Mouse (Mus musculus) Patski (cell line): ENCODE data around the gene Coq7. TPM values are rescaled to one million over a fixed set of nuclear protein-coding genes. Genes with fewer than 3 reads are reported as not detected.

Experiments
- ATAC-seq: fragments of 100-300 bp; one replicate; pipeline ENCODE4 v1.8.0; 2021
- CTCF ChIA-PET: fragments of 350-600 bp; sonication (Branson Sonifier 250); formaldehyde crosslinking; loops from one replicate; lab custom pipeline; 2022; ENCODE audit warnings: inconsistent platforms; lab: Charles Lee
- POLR2A ChIA-PET: fragments of 350-600 bp; sonication (Branson Sonifier 250); formaldehyde crosslinking; loops from one replicate; lab custom pipeline; 2022; ENCODE audit warnings: antibody characterized with exemption, inconsistent platforms; lab: Charles Lee
- DNase-seq: peaks from one replicate; pipeline ENCODE4 v3.0.0-alpha.2; 2011; ENCODE audit warnings: low read depth, low spot score
- H3K27me3 ChIP-seq: fragments of 371-371 bp; one replicate; pipeline ENCODE4 v1.5.1; 2021
- CTCF ChIP-seq: fragments of 100-300 bp; IDR thresholded peaks from one replicate; pipeline ENCODE4 v1.5.1; 2021
- in situ Hi-C: fragments of 300-500 bp; cut with MboI; formaldehyde crosslinking; loops from 3 replicates; pipeline ENCODE4 v1.11.1; 2018; ENCODE audit warnings: low pct_unique_long_range_greater_than_20kb, mixed read lengths
- polyA plus RNA-seq: library from polyadenylated mRNA; unstranded; gene quantifications from one replicate; pipeline ENCODE4 v1.2.3, GENCODE M21; 2021

The Coq7 gene
- polyA plus RNA-seq, 1 experiment from 2014 or later = 61.7 TPM

DNA sequence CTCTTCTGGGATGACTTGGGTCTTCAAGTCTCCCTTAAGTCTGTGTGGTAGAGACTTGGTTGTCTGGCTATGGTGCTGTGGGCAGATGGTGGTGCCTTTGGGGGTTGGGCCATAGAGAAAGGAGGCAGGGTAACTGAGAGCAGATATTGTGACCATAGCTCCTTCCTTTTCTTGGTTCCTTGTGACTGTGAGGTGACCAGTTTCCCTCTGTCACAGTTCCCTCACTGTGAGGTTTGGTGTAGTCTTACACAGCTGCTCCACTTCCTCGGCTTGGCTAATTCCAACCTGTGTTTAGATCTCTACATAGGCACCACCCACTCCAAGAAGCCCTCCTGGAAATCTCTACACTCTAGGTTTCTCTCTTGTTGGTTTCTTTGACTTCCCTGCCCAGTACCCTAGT, 49.2 kb downstream of the Coq7 start:
- ATAC-seq (no peak), DNase-seq (no peak)
- in situ Hi-C loops = no loop called here
- no peaks in the 10 kb centered on the region for H3K27me3 ChIP-seq
- CTCF ChIA-PET = no interaction called here
- POLR2A ChIA-PET = no interaction called here
- no peak for TF ChIP-seq CTCF

DNA sequence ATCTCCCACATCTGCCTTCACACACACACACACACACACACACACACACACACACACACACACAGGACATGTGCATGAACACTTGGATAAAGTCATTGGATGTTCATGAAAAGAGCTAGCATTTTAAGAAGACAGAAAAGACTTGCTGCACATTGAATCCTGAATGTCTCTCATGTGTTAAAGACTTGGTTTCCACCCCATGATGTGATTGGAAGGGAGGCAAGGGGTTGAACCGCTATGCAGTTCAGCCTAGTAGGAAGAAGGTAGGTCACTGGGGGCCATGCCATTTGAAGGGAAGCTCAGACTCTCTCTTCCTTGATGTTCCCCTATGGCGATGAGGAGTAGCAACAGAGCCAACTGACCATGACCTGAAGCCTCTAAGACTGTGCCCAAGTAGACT, 51.2 kb downstream of the Coq7 start:
- ChIA-PET POLR2A (interaction anchor here (1.3 kb wide), 1 partner anchor 15 kb away, joined by 3 read pairs; no protein-coding TSS in a partner anchor), CTCF (interaction anchor here (0.8 to 2.5 kb wide), 3 partner anchors 21 to 37 kb away, joined by 3 to 12 read pairs (median 4); partner anchors contain the start of gene Syt17)
- in situ Hi-C loops = no loop called here
- DNase-seq = no peak
- no peak for ATAC-seq
- TF ChIP-seq CTCF = no peak
- no peaks in the 10 kb centered on the region for H3K27me3 ChIP-seq

DNA sequence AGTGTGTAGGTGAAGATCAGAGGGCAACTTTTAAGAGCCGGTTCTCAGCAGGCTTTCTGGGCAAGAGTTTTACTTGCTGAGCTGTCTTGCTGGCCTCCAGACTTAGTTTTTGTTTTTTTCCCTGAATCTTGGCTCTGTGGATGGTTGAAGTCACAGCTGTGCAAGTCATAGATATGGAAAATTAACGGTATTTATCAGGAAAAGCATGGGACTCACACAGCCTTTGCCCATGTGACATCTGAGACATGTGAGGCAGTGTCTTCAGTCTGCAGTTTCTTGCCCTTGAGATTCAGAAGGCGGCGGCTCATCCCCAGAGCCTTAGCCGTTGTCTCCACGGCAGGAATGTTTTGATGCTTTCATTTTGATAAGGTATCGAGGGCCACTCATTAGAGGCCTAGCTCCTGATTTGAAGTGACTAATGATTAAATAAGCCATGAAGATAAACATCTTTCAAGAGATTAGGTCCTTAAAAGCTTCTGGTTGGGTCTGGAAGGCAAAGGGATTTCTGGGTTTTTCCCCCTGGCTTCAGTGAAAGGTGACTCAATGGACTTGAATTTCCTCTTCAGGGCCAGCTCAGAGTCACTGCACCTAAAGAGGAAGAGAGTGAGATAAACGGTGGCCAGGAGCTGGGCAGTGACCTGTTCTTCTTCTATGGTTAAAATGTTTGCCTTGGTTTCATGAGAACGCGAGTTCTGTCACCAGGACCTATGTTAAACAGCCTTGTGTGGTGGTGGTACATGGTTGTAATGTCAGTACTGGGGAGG, 51.9 kb downstream of the Coq7 start:
- no peaks in the 10 kb centered on the region for H3K27me3 ChIP-seq
- ATAC-seq = peak; percentile 48
- DNase-seq = no peak
- in situ Hi-C loops = no loop called here
- POLR2A ChIA-PET = interaction anchor here (0.7 to 1.3 kb wide), 2 partner anchors 15 to 466 kb away, joined by 3 read pairs; no protein-coding TSS in a partner anchor
- TF ChIP-seq CTCF = no peak
- CTCF ChIA-PET = interaction anchor here (0.8 to 2.5 kb wide), 4 partner anchors 11 to 38 kb away, joined by 3 to 12 read pairs (median 4); partner anchors contain the start of gene Syt17

DNA sequence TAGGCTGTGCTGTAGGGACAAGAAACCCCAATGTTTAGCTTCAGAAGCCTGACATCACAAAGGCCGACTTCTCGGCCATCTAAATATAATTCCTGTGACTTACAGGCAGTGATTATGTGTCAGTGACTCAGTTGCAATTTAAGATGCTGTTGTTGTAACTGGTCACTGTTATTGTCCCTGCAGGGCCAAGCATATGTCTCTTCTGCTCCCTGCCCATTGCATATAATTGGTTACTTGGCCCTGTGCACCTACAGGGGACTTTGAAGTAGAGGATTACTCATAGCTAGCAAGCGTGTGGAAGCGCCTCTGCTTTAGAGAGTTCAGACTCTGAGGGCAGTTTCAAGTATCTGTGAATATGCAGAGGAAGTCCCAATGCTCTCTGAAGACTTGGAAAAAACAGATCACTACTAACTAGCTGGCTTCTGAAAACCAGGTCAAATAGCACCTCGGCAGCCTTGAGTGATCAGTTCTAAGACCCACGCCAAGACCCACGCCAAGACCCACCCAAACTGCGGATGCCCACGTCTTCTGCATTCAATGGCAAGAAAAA, 52.9 kb downstream of the Coq7 start:
- DNase-seq (no peak), ATAC-seq (no peak)
- no peak for TF ChIP-seq CTCF
- H3K27me3 ChIP-seq = no peaks in the 10 kb centered on the region
- in situ Hi-C loops = no loop called here
- ChIA-PET POLR2A (interaction anchor here (0.7 kb wide), 1 partner anchor 467 kb away, joined by 3 read pairs; no protein-coding TSS in a partner anchor), CTCF (interaction anchor here (1.2 to 2.5 kb wide), 2 partner anchors 12 to 32 kb away, joined by 3 to 12 read pairs; partner anchors contain the start of gene Syt17)

DNA sequence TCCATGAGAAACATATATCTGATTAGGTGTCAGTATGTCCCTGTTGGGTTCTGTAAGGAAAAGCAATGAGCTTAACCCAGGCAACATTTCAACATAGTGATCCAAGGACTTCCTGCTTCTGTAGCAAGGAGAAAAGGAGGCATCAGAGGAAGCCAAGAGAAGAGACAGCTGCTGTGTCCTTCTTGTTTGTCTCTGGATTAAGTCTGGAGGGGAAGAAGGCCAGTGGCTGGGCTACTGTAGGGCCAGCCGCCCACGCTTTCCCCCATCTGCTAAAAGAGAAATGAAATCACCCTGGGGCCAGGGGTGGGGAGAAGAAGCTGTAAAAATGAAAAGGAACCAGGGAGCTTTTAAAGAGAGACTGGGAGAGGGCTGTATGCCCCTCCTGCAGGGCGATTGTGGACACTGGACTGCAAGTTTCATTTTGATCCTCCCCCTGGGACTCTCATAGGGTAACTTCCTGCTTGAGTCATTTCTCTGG, 54.3 kb downstream of the Coq7 start:
- no peaks in the 10 kb centered on the region for H3K27me3 ChIP-seq
- DNase-seq (no peak), ATAC-seq (no peak)
- POLR2A ChIA-PET = interaction anchor here (0.6 kb wide), 1 partner anchor 35 kb away, joined by 4 read pairs; no protein-coding TSS in a partner anchor
- CTCF ChIA-PET = interaction anchor here (0.8 to 1.6 kb wide), 3 partner anchors 13 to 17 kb away, joined by 3 read pairs; no protein-coding TSS in a partner anchor
- no peak for TF ChIP-seq CTCF
- in situ Hi-C loops = no loop called here

DNA sequence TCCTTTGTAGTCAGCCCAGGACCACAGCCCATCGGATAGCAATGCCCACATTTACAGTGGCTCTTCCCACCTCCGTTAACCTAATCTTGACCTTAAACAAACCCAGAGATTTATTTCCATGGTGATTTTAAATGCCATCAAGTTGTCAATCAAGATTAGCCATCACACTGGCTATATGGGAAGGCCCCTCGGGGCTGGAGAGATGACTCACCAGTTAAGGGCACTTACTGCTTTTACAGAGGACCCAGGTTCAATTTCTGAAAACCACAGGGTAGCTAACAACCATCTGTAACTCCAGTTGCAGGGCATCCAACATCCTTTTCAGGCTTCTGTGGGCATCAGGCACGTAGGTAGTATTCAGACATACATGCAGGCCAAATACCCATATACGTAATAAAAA, 56.7 kb downstream of the Coq7 start:
- in situ Hi-C loops = no loop called here
- ATAC-seq = no peak
- no peak for DNase-seq
- no peak for TF ChIP-seq CTCF
- no peaks in the 10 kb centered on the region for H3K27me3 ChIP-seq
- POLR2A ChIA-PET = interaction anchor here (1.0 kb wide), 1 partner anchor 29 kb away, joined by 3 read pairs; no protein-coding TSS in a partner anchor
- CTCF ChIA-PET = interaction anchor here (1.4 kb wide), 1 partner anchor 27 kb away, joined by 4 read pairs; no protein-coding TSS in a partner anchor

DNA sequence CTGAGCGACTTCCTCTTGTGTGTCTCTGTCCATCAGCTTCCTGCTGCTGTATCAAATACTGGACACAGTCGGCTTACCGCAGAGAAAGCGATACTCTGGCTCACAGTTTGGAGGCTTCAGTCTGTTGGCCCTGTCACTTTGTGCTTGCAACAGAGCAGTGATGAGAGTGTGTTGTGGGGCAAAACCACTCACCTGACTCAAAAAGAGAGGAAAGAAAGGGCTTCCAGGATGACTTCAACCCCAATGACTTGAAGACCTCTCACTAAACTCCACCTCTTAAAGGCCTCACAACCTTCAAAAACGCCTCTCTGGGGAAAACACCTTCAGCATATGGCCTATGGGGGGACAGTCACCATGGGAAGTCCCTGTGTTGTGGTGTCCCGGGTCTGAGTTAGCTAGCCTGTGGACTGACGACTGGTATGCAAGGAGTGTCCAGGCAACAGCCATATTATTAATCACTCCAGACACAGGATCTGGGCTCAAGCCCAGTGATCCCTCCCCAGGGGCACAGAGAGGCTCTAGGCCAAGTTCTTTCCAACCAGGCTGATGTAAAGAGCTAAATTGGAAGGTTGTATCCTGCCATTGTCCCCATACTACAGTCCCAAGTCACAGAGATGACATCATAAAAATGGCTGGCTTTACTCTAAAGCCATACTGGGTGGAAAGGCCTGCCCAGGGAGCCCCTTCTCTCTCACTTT, 58.0 kb downstream of the Coq7 start:
- ChIA-PET POLR2A (no interaction called here), CTCF (interaction anchor here (1.7 kb wide), 1 partner anchor 12 kb away, joined by 5 read pairs; no protein-coding TSS in a partner anchor)
- TF ChIP-seq CTCF = no peak
- DNase-seq (no peak), ATAC-seq (no peak)
- no peaks in the 10 kb centered on the region for H3K27me3 ChIP-seq
- in situ Hi-C loops = no loop called here

- ChIA-PET CTCF (no interaction called here), POLR2A (no interaction called here)
- ATAC-seq (no peak), DNase-seq (no peak)
- H3K27me3 ChIP-seq = no peaks in the 10 kb centered on the region
- in situ Hi-C loops = no loop called here
- no peak for TF ChIP-seq CTCF
Measured at GRCm38 (mm10) chr7:118472886-118473285, 60.3 kb downstream of the Coq7 start.

DNA sequence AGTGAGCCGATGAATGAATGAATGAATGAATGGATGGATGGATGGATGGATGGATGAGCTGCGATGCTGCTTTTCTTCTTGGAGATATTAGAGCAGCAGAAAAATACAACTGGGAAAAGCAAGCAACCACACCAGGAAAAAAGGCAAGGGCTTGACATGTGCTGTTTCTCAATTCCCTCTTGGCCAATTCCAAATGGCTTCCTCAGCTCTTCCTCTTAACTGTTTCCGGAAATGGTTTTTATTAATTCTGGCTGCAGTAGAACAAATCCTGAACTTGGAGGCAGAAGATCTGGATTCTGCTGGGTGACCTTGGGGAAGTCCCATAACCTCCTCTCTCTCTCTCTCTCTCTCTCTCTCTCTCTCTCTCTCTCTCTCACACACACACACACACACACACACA, 65.1 kb downstream of the Coq7 start:
- in situ Hi-C loops = no loop called here
- ATAC-seq (no peak), DNase-seq (no peak)
- H3K27me3 ChIP-seq = no peaks in the 10 kb centered on the region
- no peak for TF ChIP-seq CTCF
- CTCF ChIA-PET = no interaction called here
- POLR2A ChIA-PET = no interaction called here

DNA sequence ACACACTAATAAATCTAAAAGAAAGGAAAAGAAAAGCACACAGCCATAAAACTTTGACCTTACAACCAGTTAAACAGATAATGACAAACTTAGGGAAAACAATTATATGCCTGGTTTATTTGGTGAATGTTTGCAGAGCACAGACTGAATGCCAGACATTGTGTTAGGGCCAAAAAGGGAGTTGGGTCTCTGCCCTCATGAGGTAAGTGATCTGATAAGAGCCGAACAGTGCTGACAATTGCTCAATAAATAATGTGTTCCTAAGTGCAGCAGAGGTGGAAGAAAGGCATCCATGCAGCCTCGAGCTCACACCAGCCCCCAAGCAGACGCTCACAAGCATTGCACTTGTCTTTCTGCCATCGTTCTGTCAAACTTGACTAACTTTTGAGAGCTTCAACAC, 68.7 kb downstream of the Coq7 start:
- no peak for TF ChIP-seq CTCF
- no peak for DNase-seq
- ATAC-seq = peak; percentile 22
- in situ Hi-C loops = loop anchor here (5.0 kb wide), 1 partner anchor 63 kb away; no protein-coding TSS in a partner anchor
- ChIA-PET CTCF (interaction anchor here (1.5 to 1.6 kb wide), 2 partner anchors 14 to 15 kb away, joined by 3 to 5 read pairs; no protein-coding TSS in a partner anchor), POLR2A (no interaction called here)
- no peaks in the 10 kb centered on the region for H3K27me3 ChIP-seq
